In the genomic region with DNA sequence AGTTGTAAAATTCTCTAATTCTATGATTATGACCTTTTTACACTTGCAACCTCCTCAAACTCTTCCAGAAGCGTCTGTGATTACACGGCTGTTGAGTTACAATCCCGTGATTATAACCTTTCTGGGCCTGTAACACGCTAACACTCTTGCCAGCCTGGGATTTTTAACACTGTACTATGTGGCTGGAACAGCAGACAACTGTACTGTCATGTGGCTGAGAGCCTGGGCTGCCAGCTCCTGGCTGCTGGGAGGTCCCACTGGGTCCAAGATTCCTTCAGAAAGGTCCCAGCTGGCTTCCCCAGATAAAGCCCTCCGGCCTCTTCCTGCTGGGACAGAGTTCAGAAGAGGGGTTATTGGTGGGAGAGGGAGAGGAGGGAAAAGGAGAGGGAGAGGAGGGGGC, we compare ENCODE assay signal across 12 mouse cellular contexts.
DNase-seq lines count a peak whose midpoint lies in the region; ATAC-seq and TF ChIP-seq lines count a peak whose summit lies in the region.
"Had no signal": no experiment of that assay in that cellular context is flagged by ENCODE, and none has a peak within 500 bp of the region (broad histone marks: within the 10 kb centered on the region; RNA-seq: fewer than 3 reads in every experiment).

No protein-coding gene starts in this region.

- no peaks in the 10 kb centered on the region for H3K9me3 ChIP-seq in forebrain, postnatal 0 days (ENCODE audit: low read length)
- no peaks in the 10 kb centered on the region for H3K9me3 ChIP-seq in forebrain, embryonic 14.5 days (replicated peaks; ENCODE audit: control insufficient read depth, low read length)
- no peaks in the 10 kb centered on the region for H3K9me3 ChIP-seq in lung, embryonic 15.5 days
- H3K9me3 ChIP-seq in heart, embryonic 13.5 days: no peaks in the 10 kb centered on the region
- H3K9me3 ChIP-seq in midbrain, embryonic 16.5 days (replicated peaks; ENCODE audit: control insufficient read depth, low read length, poor library complexity, severe bottlenecking): no peaks in the 10 kb centered on the region
- H3K9me3 ChIP-seq: liver, embryonic 15.5 days; neural tube, embryonic 13.5 days had no signal

- no peak for TF ChIP-seq CTCF in forebrain, postnatal 0 days (IDR thresholded peaks at IDR 0.05; ENCODE audit: low read depth)

- no peak overlapping the region for H3K4me2 ChIP-seq in forebrain, postnatal 0 days (ENCODE audit: low read depth)
- no peak overlapping the region for H3K4me2 ChIP-seq in forebrain, embryonic 14.5 days (ENCODE audit: low read length)
- no peak overlapping the region for H3K4me2 ChIP-seq in lung, embryonic 15.5 days
- no peak overlapping the region for H3K4me2 ChIP-seq in heart, embryonic 13.5 days
- no peak overlapping the region for H3K4me2 ChIP-seq in midbrain, embryonic 16.5 days (ENCODE audit: low read length)
- H3K4me2 ChIP-seq: liver, embryonic 15.5 days; neural tube, embryonic 13.5 days had no signal

- 48% methylated on average over 5 of the region's 5 CpGs for WGBS in forebrain, postnatal 0 days
- 62% methylated on average over 5 of the region's 5 CpGs for WGBS in forebrain, embryonic 14.5 days
- WGBS in lung, embryonic 15.5 days: 35% methylated on average over 5 of the region's 5 CpGs
- 49% methylated on average over 5 of the region's 5 CpGs for WGBS in heart, embryonic 13.5 days
- WGBS in midbrain, embryonic 16.5 days: 45% methylated on average over 5 of the region's 5 CpGs

- no peaks in the 10 kb centered on the region for H3K27me3 ChIP-seq in forebrain, postnatal 0 days (ENCODE audit: insufficient read depth, low read length)
- no peaks in the 10 kb centered on the region for H3K27me3 ChIP-seq in forebrain, embryonic 14.5 days (replicated peaks; ENCODE audit: control insufficient read depth, insufficient read depth, low read length)
- no peaks in the 10 kb centered on the region for H3K27me3 ChIP-seq in lung, embryonic 15.5 days
- H3K27me3 ChIP-seq in heart, embryonic 13.5 days (replicated peaks): peaks cover 4% of the 10 kb centered on the region; the same call in 1 of the 2 replicates
- no peaks in the 10 kb centered on the region for H3K27me3 ChIP-seq in midbrain, embryonic 16.5 days (ENCODE audit: control insufficient read depth, insufficient read depth, low read depth, low read length)
- H3K27me3 ChIP-seq: liver, embryonic 15.5 days; neural tube, embryonic 13.5 days had no signal

- H3K4me1 ChIP-seq in forebrain, postnatal 0 days (ENCODE audit: insufficient read depth): peaks cover 17% of the 10 kb centered on the region; the same call in 1 of the 2 replicates
- peaks cover 39% of the 10 kb centered on the region for H3K4me1 ChIP-seq in forebrain, embryonic 14.5 days (ENCODE audit: control insufficient read depth, insufficient read depth, low read length)
- H3K4me1 ChIP-seq in lung, embryonic 15.5 days: peaks cover 54% of the 10 kb centered on the region
- peaks cover 56% of the 10 kb centered on the region for H3K4me1 ChIP-seq in heart, embryonic 13.5 days
- H3K4me1 ChIP-seq in midbrain, embryonic 16.5 days (ENCODE audit: control insufficient read depth, insufficient read depth, low read length): peaks cover 41% of the 10 kb centered on the region
- H3K4me1 ChIP-seq: liver, embryonic 15.5 days had no signal

- H3K36me3 ChIP-seq in forebrain, postnatal 0 days (ENCODE audit: insufficient read depth): no peaks in the 10 kb centered on the region
- no peaks in the 10 kb centered on the region for H3K36me3 ChIP-seq in forebrain, embryonic 14.5 days (ENCODE audit: control insufficient read depth, insufficient read depth, low read length)
- no peaks in the 10 kb centered on the region for H3K36me3 ChIP-seq in lung, embryonic 15.5 days
- H3K36me3 ChIP-seq in heart, embryonic 13.5 days: no peaks in the 10 kb centered on the region
- H3K36me3 ChIP-seq in midbrain, embryonic 16.5 days (ENCODE audit: control insufficient read depth, insufficient read depth, low read length): no peaks in the 10 kb centered on the region; the same call in 1 of the 2 replicates
- H3K36me3 ChIP-seq: liver, embryonic 15.5 days; neural tube, embryonic 13.5 days had no signal

- peak; percentile 60; the same call in 1 of the 2 replicates for ATAC-seq in forebrain, postnatal 0 days
- ATAC-seq in forebrain, embryonic 14.5 days: no peak
- ATAC-seq in lung, embryonic 15.5 days (ENCODE audit: borderline replicate concordance, extremely low read depth, low FRiP score, low TSS enrichment): peak; percentile 71; the same call in 1 of the 2 replicates
- no peak for ATAC-seq in heart, embryonic 13.5 days (ENCODE audit: extremely low read depth, insufficient number of reproducible peaks, low FRiP score, low TSS enrichment)
- ATAC-seq in midbrain, embryonic 16.5 days: no peak

- H3K27ac ChIP-seq in forebrain, postnatal 0 days (ENCODE audit: low read depth, low read length): peak overlapping the region; percentile 21; the same call in 1 of the 2 replicates
- H3K27ac ChIP-seq in forebrain, embryonic 14.5 days (ENCODE audit: low read depth, low read length): no peak overlapping the region
- H3K27ac ChIP-seq in lung, embryonic 15.5 days: peak overlapping the region; percentile 51
- H3K27ac ChIP-seq in heart, embryonic 13.5 days (replicated peaks): peak overlapping the region; percentile 51; the same call in 1 of the 2 replicates
- H3K27ac ChIP-seq in midbrain, embryonic 16.5 days (ENCODE audit: low read length): peak overlapping the region; percentile 50
- H3K27ac ChIP-seq: liver, embryonic 15.5 days; neural tube, embryonic 13.5 days had no signal

- H3K4me3 ChIP-seq in forebrain, postnatal 0 days (ENCODE audit: low read depth, low read length): no peak overlapping the region
- no peak overlapping the region for H3K4me3 ChIP-seq in forebrain, embryonic 14.5 days (ENCODE audit: low read depth, low read length)
- no peak overlapping the region for H3K4me3 ChIP-seq in lung, embryonic 15.5 days
- H3K4me3 ChIP-seq in heart, embryonic 13.5 days: no peak overlapping the region
- no peak overlapping the region for H3K4me3 ChIP-seq in midbrain, embryonic 16.5 days (ENCODE audit: low read depth, low read length)
- H3K4me3 ChIP-seq: liver, embryonic 15.5 days; neural tube, embryonic 13.5 days had no signal

- DNase-seq in forebrain, postnatal 0 days: peak; percentile 36
- no peak for DNase-seq in forebrain, embryonic 14.5 days (ENCODE audit: low spot score)
- no peak for DNase-seq in lung, postnatal 25 days (ENCODE audit: low spot score)
- DNase-seq in left cerebral cortex, adult 18-20 months (ENCODE audit: low spot score in 2 of 2): no peak
- DNase-seq in ovary, postnatal 10 days (ENCODE audit: low spot score): no peak
- DNase-seq: cerebellum, adult 2 months; kidney, adult 2 months had no signal

- no peak overlapping the region for H3K9ac ChIP-seq in forebrain, postnatal 0 days
- H3K9ac ChIP-seq in forebrain, embryonic 14.5 days (ENCODE audit: low read length): no peak overlapping the region
- H3K9ac ChIP-seq in lung, embryonic 15.5 days: no peak overlapping the region
- no peak overlapping the region for H3K9ac ChIP-seq in heart, embryonic 13.5 days
- H3K9ac ChIP-seq in midbrain, embryonic 16.5 days (ENCODE audit: low read depth, low read length): no peak overlapping the region
- H3K9ac ChIP-seq: liver, embryonic 15.5 days had no signal

Comparison
In these comparisons a context has a peak if more than half of its experiments do, and no peak if none do; other contexts are left out.
1. ATAC-seq: peak in forebrain, postnatal 0 days (single experiment) and lung, embryonic 15.5 days (single experiment); none in forebrain, embryonic 14.5 days (single experiment), heart, embryonic 13.5 days (single experiment) and midbrain, embryonic 16.5 days (single experiment).